Comparison of ENCODE assay signal across 8 mouse cellular contexts in genomic region chr4:120589815-120590422, GRCm38 (mm10). TPM values are rescaled to one million over a fixed set of nuclear protein-coding genes. Genes with fewer than 3 reads are reported as not detected.
DNase-seq lines count a peak whose midpoint lies in the region; ATAC-seq and TF ChIP-seq lines count a peak whose summit lies in the region.

No protein-coding gene starts in this region.

- WGBS in intestine, postnatal 0 days: 21% methylated on average over 5 of the region's 5 CpGs
- 32% methylated on average over 5 of the region's 5 CpGs for WGBS in limb, embryonic 11.5 days
- 34% methylated on average over 5 of the region's 5 CpGs for WGBS in midbrain, embryonic 13.5 days

- H3K4me2 ChIP-seq in intestine, postnatal 0 days (replicated peaks; ENCODE audit: low read depth): peak overlapping the region; percentile 52
- no peak overlapping the region for H3K4me2 ChIP-seq in limb, embryonic 11.5 days (ENCODE audit: low read depth, severe bottlenecking)
- H3K4me2 ChIP-seq in midbrain, embryonic 13.5 days (replicated peaks): no peak overlapping the region

- no peaks in the 10 kb centered on the region for H3K9me3 ChIP-seq in intestine, postnatal 0 days (ENCODE audit: control insufficient read depth)
- H3K9me3 ChIP-seq in limb, embryonic 11.5 days (ENCODE audit: control insufficient read depth, low read length): no peaks in the 10 kb centered on the region
- H3K9me3 ChIP-seq in midbrain, embryonic 13.5 days: no peaks in the 10 kb centered on the region

- DNase-seq in layer of hippocampus, adult 11-12 months (ENCODE audit: low spot score): peak; percentile 72
- DNase-seq in layer of hippocampus, adult 9-10 months (ENCODE audit: low spot score): no peak
- DNase-seq in cerebellum, postnatal 25 days: peak; percentile 78 to 82
- peak; percentile 34 for DNase-seq in gastrocnemius, postnatal 25 days
- DNase-seq in limb, embryonic 11.5 days (ENCODE audit: low spot score): peak; percentile 80
- peak; percentile 19 to 65 for DNase-seq in spleen, postnatal 10 days (ENCODE audit: low spot score in 2 of 2)

- H3K27ac ChIP-seq in intestine, postnatal 0 days (ENCODE audit: low read depth, low read length): no peak overlapping the region
- H3K27ac ChIP-seq in limb, embryonic 11.5 days (replicated peaks; ENCODE audit: low read depth, low read length): no peak overlapping the region
- H3K27ac ChIP-seq in midbrain, embryonic 13.5 days: no peak overlapping the region

- H3K4me3 ChIP-seq in intestine, postnatal 0 days (ENCODE audit: low read depth, low read length): 0 out of 2 replicates have a peak overlapping the region, but pooled peaks have one; percentile 18
- H3K4me3 ChIP-seq in limb, embryonic 11.5 days (ENCODE audit: low read depth, low read length): no peak overlapping the region
- no peak overlapping the region for H3K4me3 ChIP-seq in midbrain, embryonic 13.5 days (replicated peaks)

- TF ChIP-seq CTCF in intestine, postnatal 0 days (IDR thresholded peaks at IDR 0.05; ENCODE audit: low read depth): peak; percentile 97

- H3K36me3 ChIP-seq in intestine, postnatal 0 days (ENCODE audit: control insufficient read depth, insufficient read depth): no peaks in the 10 kb centered on the region
- no peaks in the 10 kb centered on the region for H3K36me3 ChIP-seq in limb, embryonic 11.5 days (ENCODE audit: control insufficient read depth, insufficient read depth, low read length)
- no peaks in the 10 kb centered on the region for H3K36me3 ChIP-seq in midbrain, embryonic 13.5 days

- no peaks in the 10 kb centered on the region for H3K27me3 ChIP-seq in intestine, postnatal 0 days (replicated peaks; ENCODE audit: control insufficient read depth, insufficient read depth, low read length)
- H3K27me3 ChIP-seq in limb, embryonic 11.5 days (ENCODE audit: control insufficient read depth, insufficient read depth, low read length): 0 out of 2 replicates have a peak, but pooled peaks cover 10% of the 10 kb centered on the region
- H3K27me3 ChIP-seq in midbrain, embryonic 13.5 days: peaks cover 15% of the 10 kb centered on the region

- no peak overlapping the region for H3K9ac ChIP-seq in intestine, postnatal 0 days (ENCODE audit: low read depth, low read length)
- no peak overlapping the region for H3K9ac ChIP-seq in limb, embryonic 11.5 days (ENCODE audit: low read length)
- no peak overlapping the region for H3K9ac ChIP-seq in midbrain, embryonic 13.5 days (replicated peaks)

- peak; percentile 85 for ATAC-seq in intestine, postnatal 0 days
- no peak; the same call in 1 of the 2 replicates for ATAC-seq in limb, embryonic 11.5 days (ENCODE audit: insufficient number of reproducible peaks, low FRiP score, low TSS enrichment, low read depth)
- ATAC-seq in midbrain, embryonic 13.5 days: peak; percentile 94

- H3K4me1 ChIP-seq in intestine, postnatal 0 days (replicated peaks; ENCODE audit: control insufficient read depth, insufficient read depth, low read length): no peaks in the 10 kb centered on the region
- no peaks in the 10 kb centered on the region for H3K4me1 ChIP-seq in limb, embryonic 11.5 days (ENCODE audit: control insufficient read depth, insufficient read depth, low read length)
- 0 out of 2 replicates have a peak, but pooled peaks cover 4% of the 10 kb centered on the region for H3K4me1 ChIP-seq in midbrain, embryonic 13.5 days (replicated peaks)

RNA-seq across cellular contexts. Expression of gene Gm8439, which starts 1.4 kb away (rescaled TPM):
- not detected for total RNA-seq in gastrocnemius, postnatal 25 days (2021)
- not detected in 2 replicates for polyA plus RNA-seq in intestine, postnatal 0 days (2015; fragmentation: Nextera tagmentation; extraction: Ambion mirVana)
- polyA plus RNA-seq in limb, embryonic 11.5 days (2014; fragmentation: Nextera tagmentation; extraction: Ambion mirVana): not detected in 2 replicates
- polyA plus RNA-seq in midbrain, embryonic 13.5 days (2015; fragmentation: Nextera tagmentation; extraction: Ambion mirVana): not detected in 2 replicates

RNA-seq across cellular contexts. Expression of gene Ctps, which starts 19.8 kb away (rescaled TPM):
- 10 to 100 TPM; 13.3 to 14.8 TPM for total RNA-seq in gastrocnemius, postnatal 25 days (2021)
- polyA plus RNA-seq in intestine, postnatal 0 days (2015; fragmentation: Nextera tagmentation; extraction: Ambion mirVana): 23.4 and 23.7 TPM in 2 replicates
- polyA plus RNA-seq in limb, embryonic 11.5 days (2014; fragmentation: Nextera tagmentation; extraction: Ambion mirVana): 138 and 142 TPM in 2 replicates
- polyA plus RNA-seq in midbrain, embryonic 13.5 days (2015; fragmentation: Nextera tagmentation; extraction: Ambion mirVana): 79.5 and 83.0 TPM in 2 replicates

RNA-seq across cellular contexts. Expression of gene Slfnl1, which starts 57.9 kb away (rescaled TPM):
- total RNA-seq in gastrocnemius, postnatal 25 days (2021): not detected
- polyA plus RNA-seq in intestine, postnatal 0 days (2015; fragmentation: Nextera tagmentation; extraction: Ambion mirVana): not detected in 2 replicates
- not detected in 2 replicates for polyA plus RNA-seq in limb, embryonic 11.5 days (2014; fragmentation: Nextera tagmentation; extraction: Ambion mirVana)
- not detected in 2 replicates for polyA plus RNA-seq in midbrain, embryonic 13.5 days (2015; fragmentation: Nextera tagmentation; extraction: Ambion mirVana)
